Mouse (Mus musculus): ENCODE data around the gene Recql.
A peak's percentile ranks its signal among the peaks of the same experiment; 100 is the strongest.

The Recql gene

DNA sequence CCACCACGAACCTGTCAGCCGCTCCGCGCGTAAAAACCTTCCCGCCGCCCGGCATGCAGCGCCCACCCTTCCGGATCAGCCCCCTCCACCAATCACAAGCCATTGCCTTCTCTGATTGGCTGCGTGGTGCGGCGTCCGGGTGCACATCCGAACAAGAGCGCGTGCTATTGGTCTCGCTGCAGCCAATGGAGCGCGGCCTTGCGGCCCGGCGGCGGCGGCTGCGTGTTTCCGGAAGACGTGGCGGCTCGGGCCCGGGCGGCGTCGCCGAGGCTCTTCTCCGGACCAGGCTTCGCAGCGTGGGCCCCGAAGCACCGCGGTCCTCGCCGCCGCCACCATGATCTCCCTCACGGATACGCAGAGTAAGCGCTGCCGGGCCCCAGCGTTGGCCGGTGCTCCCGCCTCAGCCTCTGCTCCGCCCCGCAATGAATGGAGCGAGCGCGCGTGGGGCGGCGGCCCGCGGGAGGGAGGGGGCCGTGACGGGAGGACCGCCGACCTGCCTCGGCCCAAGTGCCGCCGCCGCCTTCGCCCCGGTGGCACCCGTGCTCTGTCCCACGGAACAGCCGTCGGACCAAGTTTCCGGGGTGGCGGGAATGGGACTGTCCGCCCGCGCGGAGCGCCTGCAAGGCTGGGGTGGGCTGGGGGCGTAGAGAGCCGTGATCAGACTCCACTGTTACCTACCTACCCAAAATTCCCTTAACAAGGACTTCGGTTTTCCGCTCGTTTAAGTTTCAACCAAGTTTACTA is at the start of gene Recql, which contains the start of gene Golt1b:
TSS of gene Recql (minus strand) at position 77 of the 744 bp plus-strand sequence.
TSS of gene Golt1b (plus strand) at position 211 of the 744 bp plus-strand sequence.
- DNase-seq (ENCODE audit: low spot score): peak; percentile 96

DNA sequence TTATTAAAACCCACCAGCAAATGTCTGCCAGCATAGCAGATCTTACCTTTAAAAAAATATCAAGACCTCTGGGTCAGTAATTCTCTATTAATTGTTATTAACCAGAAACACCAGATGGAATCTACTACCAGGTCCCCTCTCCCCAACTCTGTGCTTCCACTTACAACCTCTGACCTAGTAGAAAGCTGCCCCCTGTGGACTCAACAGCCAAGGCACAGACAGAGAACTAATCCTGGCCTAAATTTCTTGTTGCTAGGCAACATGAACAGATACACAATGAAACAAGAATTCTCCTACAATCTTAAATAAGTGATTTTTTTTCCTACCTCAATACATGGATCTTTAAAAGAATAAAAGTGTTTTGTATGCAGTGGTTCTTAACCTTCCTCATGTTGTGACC is 42.2 kb upstream of the Recql start:
- no peak for DNase-seq (ENCODE audit: low spot score)

DNA sequence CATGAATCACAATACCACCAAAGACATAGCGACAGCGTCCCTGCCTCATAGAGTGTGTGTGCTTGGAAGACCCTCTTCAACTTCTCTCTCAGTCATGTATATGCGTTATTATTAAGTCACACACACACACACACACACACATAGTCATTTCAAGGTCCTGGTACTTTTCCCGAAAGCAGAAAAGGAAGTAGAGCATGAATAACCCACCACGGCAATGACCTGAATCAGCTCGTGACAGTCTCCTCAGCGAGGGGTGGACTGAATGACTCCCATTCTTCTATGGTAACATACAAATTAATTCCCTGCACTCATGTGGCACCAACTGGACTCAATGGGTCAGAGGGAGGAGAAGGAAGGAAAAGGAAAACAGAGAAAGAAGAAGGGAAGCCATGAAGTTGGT is 38.1 kb upstream of the Recql start:
- no peak for DNase-seq (ENCODE audit: low spot score)

DNA sequence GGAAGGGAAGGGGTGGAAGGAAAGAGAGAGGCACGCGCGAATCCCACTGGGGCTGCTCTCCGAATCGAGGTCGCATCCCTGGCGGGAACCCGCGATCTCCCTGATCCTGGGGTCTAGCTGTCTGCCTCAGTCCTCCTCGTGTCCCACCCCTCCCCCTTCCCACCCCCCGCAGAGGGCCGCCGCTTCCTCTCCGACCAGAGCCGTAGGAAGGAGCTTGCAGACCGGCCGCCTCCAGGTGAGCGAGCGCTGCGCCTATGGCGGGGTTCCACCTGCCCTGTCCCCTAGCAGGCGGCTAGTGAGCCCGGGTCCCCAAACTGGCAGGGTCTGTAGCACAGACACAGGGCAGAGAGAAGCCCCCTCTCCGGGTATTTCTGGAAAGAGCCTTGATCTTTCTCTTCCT is 27.7 kb upstream of the Recql start:
- DNase-seq (ENCODE audit: low spot score): no peak

DNA sequence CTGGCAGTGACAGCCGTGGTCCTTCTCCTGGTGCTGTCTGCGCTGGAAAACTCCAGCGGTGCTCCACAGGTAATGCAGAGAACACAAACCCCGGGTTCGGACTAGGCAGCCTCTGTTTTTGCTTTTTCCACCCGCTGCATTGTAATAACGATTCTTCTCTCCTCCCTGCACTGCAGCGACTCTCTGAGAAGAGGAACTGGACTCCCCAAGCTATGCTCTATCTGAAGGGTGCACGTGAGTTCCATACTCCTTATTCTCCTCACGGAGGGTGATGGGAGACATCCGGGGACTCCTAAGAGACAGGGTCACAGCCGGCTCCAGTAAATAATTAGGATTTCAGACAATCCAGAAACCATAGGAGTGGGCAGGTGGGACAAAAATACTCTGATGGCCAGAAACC is 27.0 kb upstream of the Recql start:
- DNase-seq (ENCODE audit: low spot score): no peak

DNA sequence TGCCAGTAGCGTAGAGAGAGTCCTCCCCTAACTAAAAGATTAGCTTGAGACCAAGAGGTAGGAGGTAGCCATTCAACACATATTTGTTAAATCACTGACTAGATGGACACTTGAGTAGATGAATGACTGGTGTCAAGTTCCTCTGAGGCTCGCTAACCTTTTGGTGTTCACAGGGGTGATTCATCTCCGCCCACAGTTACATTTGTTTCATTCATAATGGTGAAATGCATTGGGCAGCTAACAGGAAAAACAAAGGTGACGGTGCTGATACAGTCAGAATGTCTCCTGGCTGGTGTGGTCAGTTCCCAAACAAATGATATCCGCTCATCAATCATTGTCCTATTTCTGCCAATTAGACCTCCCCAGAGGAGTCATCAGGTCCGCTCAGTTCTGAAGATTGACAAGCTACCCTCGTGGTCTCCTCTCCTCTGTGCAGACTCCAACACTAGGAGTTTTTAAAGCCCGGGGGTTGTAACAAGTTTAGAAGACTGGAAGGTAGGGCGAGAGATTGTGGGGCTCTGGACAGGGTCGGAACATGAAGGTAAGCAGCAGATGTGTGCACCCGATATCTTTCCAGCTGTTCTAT is 26.1 kb upstream of the Recql start, which contains the start of gene Spx:
TSS of gene Spx (plus strand) at position 536 of the 586 bp plus-strand sequence.
- DNase-seq (ENCODE audit: low spot score): no peak

DNA sequence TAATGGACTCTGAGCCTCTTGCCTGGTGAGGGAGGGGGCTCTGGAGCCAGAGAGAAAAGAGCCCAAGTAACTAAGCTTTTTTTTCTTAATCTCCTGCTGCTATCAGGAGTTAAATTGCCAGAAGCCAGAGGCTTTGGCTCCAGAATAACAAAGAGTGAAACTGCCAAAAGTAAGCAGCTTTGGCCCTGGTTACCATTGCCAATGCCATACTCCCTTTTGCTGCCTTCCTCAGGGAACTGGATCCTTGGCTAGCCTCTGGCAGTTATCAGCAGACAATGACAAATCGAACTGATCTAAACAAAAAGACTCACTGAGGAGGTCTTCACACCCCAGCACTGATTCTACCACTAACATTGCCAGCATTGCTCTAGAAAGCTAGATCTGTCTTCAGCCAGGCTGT is 24.3 kb upstream of the Recql start:
- DNase-seq (ENCODE audit: low spot score): no peak

DNA sequence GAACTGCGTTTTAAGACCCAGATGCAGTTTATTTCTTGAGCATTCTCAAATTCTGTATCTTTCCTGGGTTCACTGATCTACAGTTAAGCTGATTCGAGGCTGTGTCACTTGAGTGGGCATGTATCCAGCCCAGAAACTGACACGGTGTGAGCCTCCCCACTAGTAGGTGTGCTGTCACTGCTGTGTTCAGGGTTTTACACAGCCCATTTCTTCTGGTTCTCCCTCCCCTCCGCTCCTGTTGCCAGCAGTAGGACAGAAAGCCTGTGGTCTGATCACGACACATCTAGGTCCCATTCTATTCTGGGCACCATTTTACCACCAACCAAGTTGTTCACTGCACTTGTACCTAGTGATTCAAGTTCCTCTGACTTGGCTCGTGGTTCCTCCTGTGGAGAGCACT is 8.9 kb upstream of the Recql start:
- DNase-seq (ENCODE audit: low spot score): no peak

DNA sequence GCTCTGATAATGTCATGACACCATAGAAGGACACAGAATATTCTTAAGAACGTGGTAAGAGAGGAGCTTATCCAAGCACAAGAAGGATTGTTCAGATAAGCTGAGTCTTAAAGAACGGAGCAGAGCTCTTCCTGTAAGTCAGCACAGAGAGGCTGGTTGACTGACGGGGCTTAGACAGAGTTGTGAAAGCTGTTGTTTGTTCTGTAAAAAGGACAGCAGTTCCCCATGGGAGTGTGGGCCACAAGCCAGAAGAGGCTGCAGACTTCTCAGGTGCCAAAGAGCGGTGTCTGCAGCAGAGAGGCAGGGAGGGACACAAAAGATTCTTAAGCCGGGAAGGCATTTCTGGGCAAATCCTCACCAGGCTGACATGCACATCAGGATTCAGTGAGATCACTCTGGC is 7.8 kb upstream of the Recql start:
- DNase-seq (ENCODE audit: low spot score): no peak

DNA sequence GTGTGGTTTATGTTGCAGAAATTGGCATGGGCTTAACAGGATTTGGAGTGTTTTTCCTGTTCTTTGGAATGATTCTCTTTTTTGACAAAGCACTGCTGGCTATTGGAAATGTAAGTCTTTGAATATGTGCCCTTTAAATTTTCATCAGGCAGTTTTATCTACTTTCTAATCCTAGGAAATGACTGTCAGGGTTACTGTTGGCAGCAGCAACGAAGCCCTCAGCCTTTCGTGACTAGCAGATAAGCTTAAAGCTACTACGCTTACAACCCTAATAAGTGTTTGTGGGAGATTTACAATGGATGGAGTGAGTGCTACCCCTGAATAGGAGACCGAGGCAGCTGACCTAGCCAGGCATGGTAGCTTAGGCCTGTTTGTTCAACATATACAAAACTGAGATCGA is 5.4 kb upstream of the Recql start:
- no peak for DNase-seq (ENCODE audit: low spot score)

DNA sequence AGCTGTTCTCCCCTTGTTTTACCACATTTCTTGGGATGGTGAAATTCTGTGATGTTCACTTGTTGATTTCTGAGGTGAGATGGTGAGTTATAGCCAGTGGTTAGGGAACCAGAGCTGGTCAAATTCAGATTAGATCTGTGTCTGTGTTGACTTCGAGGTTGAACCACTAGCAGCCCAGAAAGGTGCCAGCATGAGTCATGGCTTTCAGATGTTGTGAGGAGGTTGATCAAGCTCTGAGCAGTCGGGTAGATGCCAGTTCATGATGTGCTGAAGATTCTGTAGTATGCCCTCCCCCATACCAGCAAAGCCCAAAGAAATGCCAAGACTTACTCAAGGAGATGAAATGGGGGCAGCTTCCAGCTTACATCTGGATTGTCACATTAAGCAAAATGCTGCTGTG is 2.2 kb upstream of the Recql start:
- no peak for DNase-seq (ENCODE audit: low spot score)

DNA sequence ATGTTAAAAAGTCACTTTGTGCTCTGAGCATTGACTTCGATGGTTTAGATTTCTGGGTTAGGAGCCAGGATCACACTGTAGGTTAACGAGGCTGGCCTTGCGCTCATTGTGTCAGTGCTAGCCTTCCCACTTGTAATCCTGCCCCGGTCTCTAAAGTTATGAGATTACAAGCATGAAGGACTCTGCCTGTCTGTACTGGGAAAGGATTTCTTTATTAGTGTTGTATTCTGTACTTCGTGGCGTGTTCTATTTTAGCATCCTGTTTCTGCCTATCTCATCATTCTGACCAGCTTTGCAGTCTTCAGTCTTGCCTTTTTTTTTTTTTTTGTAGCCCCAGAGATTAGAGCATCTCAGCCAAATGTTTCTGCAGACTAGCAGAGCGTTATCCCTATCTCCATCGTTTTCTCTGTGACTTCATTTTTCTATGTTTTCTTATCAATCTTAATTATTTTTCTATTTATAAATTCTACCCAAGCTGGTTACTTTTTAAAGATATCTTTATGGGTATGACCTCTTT is 926 bp upstream of the Recql start:
- no peak for DNase-seq (ENCODE audit: low spot score)

DNA sequence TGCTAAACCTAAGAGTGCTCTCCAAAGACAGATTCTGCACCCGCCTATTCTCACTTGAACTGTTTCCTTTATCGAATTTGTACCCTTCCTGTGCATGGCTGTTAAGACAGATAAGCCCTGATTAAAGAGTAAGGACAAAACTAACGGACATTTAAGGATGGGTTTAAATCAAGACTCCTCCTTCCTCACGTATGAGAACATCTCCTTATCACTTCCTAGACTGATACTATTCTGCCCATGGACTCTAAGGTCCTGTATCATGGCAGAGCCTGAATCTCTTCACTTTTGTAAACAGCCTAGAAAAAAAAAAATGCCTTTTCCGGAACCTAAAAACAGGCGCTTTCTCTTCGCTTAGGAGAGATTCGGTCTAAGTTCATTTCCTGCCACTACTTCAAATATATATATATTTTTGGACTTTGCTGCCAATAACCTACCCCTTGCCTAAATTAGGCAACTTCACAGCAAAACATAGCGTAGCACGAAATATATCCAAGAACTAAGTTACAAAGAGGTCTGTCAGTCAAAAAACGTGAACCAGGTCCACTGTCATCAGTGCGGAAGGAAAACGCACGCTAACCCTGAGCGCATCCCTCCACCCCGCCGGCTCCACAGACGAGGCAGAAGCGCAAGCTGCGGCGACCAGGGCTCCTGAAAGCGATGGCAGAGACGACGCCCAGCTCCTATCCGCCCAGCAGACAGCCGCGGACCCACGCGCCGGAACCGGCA is 439 bp downstream of the Recql start:
- no peak for DNase-seq (ENCODE audit: low spot score)

DNA sequence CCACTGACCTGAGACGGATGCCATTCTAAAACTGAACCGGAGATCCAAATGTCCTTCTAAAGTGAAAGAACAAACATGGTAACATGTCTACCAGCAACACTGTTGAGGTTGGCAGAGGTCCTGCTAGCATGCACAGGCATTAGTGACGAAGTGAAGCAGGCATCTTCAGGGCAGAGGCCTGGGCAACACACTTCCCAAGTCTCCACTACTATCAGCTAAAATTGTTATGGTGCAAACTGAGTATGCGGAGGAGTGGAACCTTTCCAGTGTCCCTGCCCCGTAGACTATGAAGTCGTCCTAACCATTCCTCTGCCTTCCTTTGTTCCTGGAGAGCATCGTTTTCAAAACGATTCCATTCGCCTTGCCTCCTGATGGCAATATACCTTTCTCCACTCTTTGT is 2.4 kb downstream of the Recql start:
- DNase-seq (ENCODE audit: low spot score): no peak

DNA sequence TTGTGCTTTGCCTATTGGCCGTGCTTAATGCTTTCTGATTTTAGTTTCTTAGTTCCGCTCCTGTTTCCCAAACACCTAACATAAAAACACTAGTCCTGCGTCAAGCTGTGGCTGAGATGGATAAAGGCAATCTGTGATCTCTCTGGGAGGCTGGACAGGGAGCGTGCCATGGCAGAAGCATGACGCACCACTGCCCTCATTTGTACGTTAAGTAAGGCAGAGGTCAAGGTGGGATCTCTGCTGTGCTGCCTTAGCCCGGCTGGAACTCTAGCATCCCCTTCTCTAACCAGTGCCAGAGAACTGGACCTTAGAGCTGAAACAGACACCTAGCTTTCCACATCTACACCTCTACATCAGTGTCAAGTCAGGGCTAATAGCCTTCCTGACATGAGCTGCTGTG is 5.3 kb downstream of the Recql start:
- no peak for DNase-seq (ENCODE audit: low spot score)

DNA sequence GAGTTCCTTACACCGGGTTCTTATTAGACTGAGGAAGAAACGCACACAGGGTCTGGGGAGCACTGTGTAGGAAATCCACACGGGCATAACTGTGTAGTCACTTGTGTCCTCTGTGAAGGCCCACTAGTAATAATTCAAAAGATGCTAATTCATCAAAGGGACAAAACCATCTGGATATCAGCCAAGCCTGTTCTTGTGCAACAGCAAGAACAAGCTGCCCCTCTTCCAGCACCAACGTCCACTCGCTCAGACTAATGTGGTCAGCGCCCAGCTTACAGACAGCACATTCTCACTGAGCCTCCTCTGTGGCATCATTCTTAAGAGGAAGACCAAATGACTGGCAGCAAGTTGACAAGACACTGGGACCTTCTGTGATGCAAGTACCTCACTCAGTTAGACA is 6.9 kb downstream of the Recql start:
- no peak for DNase-seq (ENCODE audit: low spot score)

DNA sequence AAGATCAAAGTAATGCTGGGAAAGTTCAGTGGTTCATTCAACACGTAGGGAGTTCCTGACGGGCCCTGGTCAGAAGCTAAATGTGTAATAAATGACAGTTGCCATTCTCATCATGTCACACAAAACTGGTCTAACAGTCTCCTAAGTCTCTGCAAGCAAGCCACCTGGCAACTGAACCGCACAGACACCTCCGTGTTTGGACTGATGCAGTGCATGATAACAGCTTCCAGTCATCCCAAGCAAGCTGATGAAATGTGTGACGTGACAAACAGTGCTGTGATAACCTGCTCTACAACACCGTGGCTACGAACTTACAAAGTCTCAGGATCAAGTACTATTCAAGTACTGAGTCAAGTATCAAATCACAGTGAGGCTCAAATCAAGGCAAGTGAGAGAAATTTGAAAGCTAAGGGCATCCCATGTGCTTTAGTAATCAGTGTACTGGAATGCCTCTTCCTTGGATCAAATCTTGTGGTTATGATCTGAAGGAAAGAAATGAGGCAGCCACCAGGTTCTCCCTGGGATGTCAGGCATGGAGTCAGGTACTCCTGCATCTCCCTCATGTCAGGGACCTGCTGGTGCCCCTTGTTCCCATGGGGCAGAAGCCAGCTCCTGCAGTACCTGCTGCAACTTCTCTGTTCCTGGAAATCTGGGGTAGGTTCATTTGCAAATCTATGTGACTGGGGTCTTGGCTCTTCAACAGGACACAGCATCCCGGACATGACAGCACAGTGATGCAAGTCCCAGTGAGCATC is 8.1 kb downstream of the Recql start:
- DNase-seq (ENCODE audit: low spot score): no peak

DNA sequence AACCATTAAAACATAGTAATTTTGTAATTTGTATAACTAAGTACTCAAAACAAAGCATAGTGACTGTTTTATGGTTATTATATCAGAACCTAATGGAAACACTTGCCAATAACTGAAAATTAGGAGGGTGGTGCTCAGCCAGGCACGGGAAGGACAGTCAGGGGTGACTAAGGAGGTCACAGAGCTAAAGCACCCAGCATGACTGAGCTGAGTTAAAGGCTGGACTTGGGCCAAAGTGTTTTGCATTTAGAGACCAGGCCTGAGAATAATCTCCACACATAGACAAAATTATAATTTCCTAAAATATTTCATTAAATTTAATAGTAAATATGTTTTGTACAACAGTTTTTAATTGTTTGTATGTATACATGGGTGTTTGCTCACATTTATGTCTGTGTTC is 9.8 kb downstream of the Recql start:
- DNase-seq (ENCODE audit: low spot score): no peak

DNA sequence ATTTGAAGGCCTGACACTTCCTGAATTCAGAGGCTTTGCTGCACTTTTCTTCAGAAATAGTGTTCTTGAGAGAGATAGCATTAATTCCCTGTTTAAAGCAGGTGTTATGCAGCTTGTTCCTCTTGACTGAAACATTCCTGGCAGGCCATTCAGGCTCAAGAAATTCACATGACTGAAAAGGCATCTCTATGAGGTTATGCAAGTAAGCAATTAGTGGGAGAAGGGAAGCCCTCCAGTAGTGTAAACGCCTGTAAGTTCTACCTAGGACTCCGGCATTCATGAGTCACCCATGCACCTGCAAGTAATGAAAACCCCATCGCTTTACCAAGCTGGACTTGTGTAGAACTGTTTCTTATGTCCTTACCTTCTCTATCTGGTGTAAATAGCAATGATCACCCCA is 17.3 kb downstream of the Recql start:
- no peak for DNase-seq (ENCODE audit: low spot score)

DNA sequence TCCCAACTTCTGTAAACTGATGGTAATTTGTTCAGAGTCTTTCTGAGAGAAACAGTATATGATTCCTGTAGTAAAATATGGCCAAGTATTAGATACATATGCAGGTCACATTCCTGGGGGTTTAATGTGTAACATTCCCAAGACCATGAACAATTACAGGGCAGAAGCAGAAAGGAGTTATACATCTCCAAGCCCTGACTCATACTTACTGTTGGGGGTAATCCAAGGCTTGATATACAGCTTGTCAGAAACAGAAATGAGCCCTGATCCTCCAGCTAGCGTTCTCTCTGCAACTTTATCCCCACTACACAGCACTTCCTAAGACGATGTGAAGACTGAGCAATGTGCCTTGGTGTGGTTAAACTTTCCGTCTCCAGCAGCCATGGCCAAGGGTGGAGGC is 19.3 kb downstream of the Recql start:
- DNase-seq (ENCODE audit: low spot score): no peak

DNA sequence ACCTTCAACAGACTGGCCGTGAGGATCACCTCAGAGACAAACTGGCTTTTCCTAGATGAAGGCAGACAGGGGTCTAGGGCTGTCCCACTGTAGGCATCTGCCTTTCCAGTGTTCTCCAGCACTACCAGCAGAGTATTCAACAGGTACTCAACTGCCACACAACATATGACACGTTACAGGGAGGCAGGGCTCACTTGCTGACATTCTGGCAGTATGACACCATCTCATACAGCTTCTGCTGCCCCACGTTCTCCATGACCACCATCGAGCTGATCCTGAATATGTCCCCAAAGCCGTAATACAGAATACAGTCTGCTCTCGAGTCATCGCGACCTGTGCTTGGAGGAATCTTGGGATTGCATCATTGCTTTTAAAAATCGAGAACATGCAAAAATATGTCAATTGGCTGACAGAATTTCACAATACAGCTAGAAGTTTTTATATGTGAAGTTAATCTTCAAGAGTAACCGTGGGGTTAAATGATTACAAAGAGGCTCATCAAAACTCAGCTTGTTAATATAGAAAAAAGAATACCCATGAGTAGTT is 20.3 kb downstream of the Recql start:
- DNase-seq (ENCODE audit: low spot score): no peak
